Mouse (Mus musculus) spleen, adult 2 months (tissue): Measurements from ENCODE around the gene Izumo4.

Experiments
- CTCF ChIP-seq: fragments of 200-500 bp; IDR thresholded peaks from 2 replicates; pipeline ENCODE4 v1.5.1; 2011; ENCODE audit warnings: mild to moderate bottlenecking, inconsistent platforms; ENCODE audit not compliant: insufficient read depth, insufficient read length, insufficient replicate concordance; ENCODE audit errors: extremely low read depth
- POLR2A ChIP-seq: fragments of 200-500 bp; IDR thresholded peaks from 2 replicates; pipeline ENCODE4 v1.6.1; 2011; ENCODE audit warnings: low read depth, low read length, inconsistent platforms

GRCm38 (mm10) chr10:80665459-80665858 is 36.5 kb upstream of the Izumo4 start:
- TF ChIP-seq CTCF (no peak), POLR2A (no peak)
